Comparison of ENCODE assay signal across 8 mouse cellular contexts in the genomic region with DNA sequence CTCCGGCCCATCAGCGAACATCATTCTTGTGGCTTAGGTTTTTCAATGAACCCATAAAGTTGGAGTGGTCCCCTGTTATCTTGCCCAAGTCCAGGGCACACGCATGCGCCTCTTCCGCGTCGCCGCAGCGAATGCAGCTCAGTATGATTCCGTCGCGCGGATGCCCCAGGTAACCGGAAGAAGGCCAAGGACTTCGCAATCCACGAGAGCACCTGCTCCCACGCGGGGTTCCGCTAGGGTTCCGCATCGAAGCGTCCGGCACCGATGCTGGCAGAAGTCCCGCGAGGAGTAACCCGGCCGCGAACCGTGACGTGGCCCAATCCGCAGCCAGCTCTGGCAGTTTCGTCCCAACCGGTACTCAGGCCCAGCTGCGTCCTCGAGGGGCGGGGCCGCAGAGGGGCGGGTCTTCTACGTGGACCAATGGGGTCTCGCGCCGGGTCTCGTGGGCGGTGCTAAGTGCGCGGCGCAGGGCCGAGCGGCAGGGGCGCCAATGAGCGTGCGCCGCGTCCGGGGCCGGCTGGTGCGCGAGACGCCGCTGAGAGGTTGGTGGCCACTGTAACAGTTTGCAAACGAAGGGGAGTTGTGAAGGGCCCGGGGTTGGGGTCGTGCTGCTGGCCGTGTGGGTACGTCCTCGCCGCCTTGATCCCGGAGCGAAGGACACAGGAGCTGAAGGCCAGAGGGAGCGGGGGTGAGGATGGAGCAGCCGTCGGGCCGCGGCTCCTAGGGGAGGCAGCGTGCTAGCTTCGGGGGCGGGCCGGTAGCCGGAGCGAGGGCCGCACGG. TPM values are rescaled to one million over a fixed set of nuclear protein-coding genes. Genes with fewer than 3 reads are reported as not detected.
DNase-seq lines count a peak whose midpoint lies in the region; ATAC-seq and TF ChIP-seq lines count a peak whose summit lies in the region.

A gene (plus strand): TSS at position 437 of the 781 bp plus-strand sequence.

- peak within 1 kb of the TSS; percentile 87 for H3K27ac ChIP-seq in heart, embryonic 11.5 days (ENCODE audit: low read depth, low read length)
- H3K27ac ChIP-seq in kidney, embryonic 16.5 days (ENCODE audit: low read length): peak within 1 kb of the TSS; percentile 93
- peak within 1 kb of the TSS; percentile 72 for H3K27ac ChIP-seq in liver, adult 2 months (replicated peaks; ENCODE audit: insufficient read depth, low read depth, low read length)

- peaks cover 19% of the 10 kb centered on the region for H3K79me3 ChIP-seq in C2C12 (ENCODE audit: low read depth)

- peak; percentile 62 for TF ChIP-seq POLR2A in brain, embryonic 14.5 days (IDR thresholded peaks at IDR 0.05; ENCODE audit: borderline replicate concordance, extremely low read depth, insufficient read depth, insufficient read length, poor library complexity, severe bottlenecking)
- peak; percentile 77 for TF ChIP-seq POLR2A in liver, adult 2 months (IDR thresholded peaks at IDR 0.05; ENCODE audit: extremely low read depth, insufficient read depth, low read length)
- peak; percentile 76 for TF ChIP-seq POLR2A in myocyte (IDR thresholded peaks at IDR 0.05; ENCODE audit: insufficient read length, low read depth)

- H3K4me3 ChIP-seq in C2C12 (ENCODE audit: insufficient read depth, poor library complexity, severe bottlenecking) (peak within 1 kb of the TSS; percentile 82), myocyte (peak within 1 kb of the TSS; percentile 88)
- H3K4me3 ChIP-seq in erythroblast, embryonic 14.5 days (replicated peaks): peak within 1 kb of the TSS; percentile 79
- peak within 1 kb of the TSS; percentile 89 for H3K4me3 ChIP-seq in heart, embryonic 11.5 days (ENCODE audit: low read depth, low read length)
- H3K4me3 ChIP-seq in kidney, embryonic 16.5 days (ENCODE audit: low read length): peak within 1 kb of the TSS; percentile 87
- H3K4me3 ChIP-seq in liver, adult 2 months (ENCODE audit: insufficient read depth, low read depth, low read length): peak within 1 kb of the TSS; percentile 76

- H3K79me2 ChIP-seq in C2C12 (ENCODE audit: control insufficient read depth, insufficient read depth): peaks cover 25% of the 10 kb centered on the region
- peaks cover 17% of the 10 kb centered on the region; the same call in 1 of the 2 replicates for H3K79me2 ChIP-seq in liver, adult 2 months (ENCODE audit: control insufficient read depth, insufficient read depth, low read length)
- peaks cover 20% of the 10 kb centered on the region for H3K79me2 ChIP-seq in myocyte (ENCODE audit: control insufficient read depth, insufficient read depth)

- DNase-seq in brain, embryonic 14.5 days (ENCODE audit: low read depth): peak; percentile 99
- DNase-seq in liver, adult 2 months (ENCODE audit: extremely low read depth, low read depth, low spot score): peak; percentile 91
- peak; percentile 99 for DNase-seq in splenic B cell, adult 2 months (ENCODE audit: low read depth, low spot score)

- H3ac ChIP-seq in C2C12 (ENCODE audit: control insufficient read depth, insufficient read length, low read depth) (peak within 1 kb of the TSS; percentile 84), myocyte (ENCODE audit: control insufficient read depth, insufficient read length) (peak within 1 kb of the TSS; percentile 65)

- no peak for TF ChIP-seq CTCF in C2C12 (IDR thresholded peaks at IDR 0.05; ENCODE audit: control insufficient read depth, insufficient read depth, insufficient read length)
- peak; percentile 23; the same call in 1 of the 2 replicates for TF ChIP-seq CTCF in brain, embryonic 14.5 days (IDR thresholded peaks at IDR 0.05; ENCODE audit: borderline replicate concordance, extremely low read depth, insufficient read depth, insufficient read length)
- peak; percentile 12; the same call in 1 of the 2 replicates for TF ChIP-seq CTCF in liver, adult 2 months (IDR thresholded peaks at IDR 0.05; ENCODE audit: low read depth, low read length)

- H3K4me1 ChIP-seq in erythroblast, embryonic 14.5 days (ENCODE audit: control insufficient read depth): peaks cover 38% of the 10 kb centered on the region
- H3K4me1 ChIP-seq in heart, embryonic 11.5 days (ENCODE audit: control insufficient read depth, insufficient read depth, low read length): peaks cover 14% of the 10 kb centered on the region
- peaks cover 17% of the 10 kb centered on the region for H3K4me1 ChIP-seq in kidney, embryonic 16.5 days (ENCODE audit: insufficient read depth, low read length)
- peaks cover 21% of the 10 kb centered on the region for H3K4me1 ChIP-seq in liver, adult 2 months (ENCODE audit: control insufficient read depth, insufficient read depth, low read length)

- H3K4me2 ChIP-seq in heart, embryonic 11.5 days: peak within 1 kb of the TSS; percentile 72
- H3K4me2 ChIP-seq in kidney, embryonic 16.5 days (replicated peaks; ENCODE audit: low read depth, low read length): peak within 1 kb of the TSS; percentile 96
- H3K4me2 ChIP-seq in myocyte (ENCODE audit: low read depth): peak within 1 kb of the TSS; percentile 97

- no peaks in the 10 kb centered on the region for H3K27me3 ChIP-seq in C2C12 (ENCODE audit: control insufficient read depth, insufficient read depth, insufficient read length)
- no peaks in the 10 kb centered on the region for H3K27me3 ChIP-seq in erythroblast, embryonic 14.5 days (ENCODE audit: control insufficient read depth)
- no peaks in the 10 kb centered on the region for H3K27me3 ChIP-seq in heart, embryonic 11.5 days (ENCODE audit: control insufficient read depth, insufficient read depth, low read length)
- H3K27me3 ChIP-seq in kidney, embryonic 16.5 days (ENCODE audit: insufficient read depth, low read length): no peaks in the 10 kb centered on the region
- H3K27me3 ChIP-seq in liver, adult 2 months (ENCODE audit: control insufficient read depth, insufficient read depth, low read length): no peaks in the 10 kb centered on the region
- H3K27me3 ChIP-seq in myocyte (ENCODE audit: control insufficient read depth, insufficient read depth, insufficient read length): no peaks in the 10 kb centered on the region
- H3K27me3 ChIP-seq in splenic B cell, adult 2 months (ENCODE audit: control insufficient read depth, insufficient read depth, low read length, poor library complexity, severe bottlenecking): no peaks in the 10 kb centered on the region

- peak within 1 kb of the TSS; percentile 95 for H3K9ac ChIP-seq in heart, embryonic 11.5 days (ENCODE audit: low read depth, low read length)
- peak within 1 kb of the TSS; percentile 90 for H3K9ac ChIP-seq in kidney, embryonic 16.5 days (replicated peaks; ENCODE audit: low read length)
- H3K9ac ChIP-seq in liver, adult 2 months (ENCODE audit: low read depth, low read length): peak within 1 kb of the TSS; percentile 82

- peak; percentile 98 for ATAC-seq in heart, embryonic 11.5 days (replicated peaks; ENCODE audit: insufficient number of reproducible peaks, low FRiP score, low TSS enrichment)
- ATAC-seq in kidney, embryonic 16.5 days (ENCODE audit: low FRiP score, low TSS enrichment): peak; percentile 98

- WGBS in heart, embryonic 11.5 days (ENCODE audit: insufficient replicate concordance): under 1% methylated on average over 83 of the region's 83 CpGs
- WGBS in kidney, embryonic 16.5 days: under 1% methylated on average over 83 of the region's 83 CpGs
- under 1% methylated on average over 83 of the region's 83 CpGs for WGBS in liver, adult 2 months

- H3K36me3 ChIP-seq in C2C12 (ENCODE audit: control insufficient read depth, insufficient read depth) (peaks cover 30% of the 10 kb centered on the region), myocyte (ENCODE audit: control insufficient read depth, insufficient read depth) (peaks cover 9% of the 10 kb centered on the region)
- H3K36me3 ChIP-seq in erythroblast, embryonic 14.5 days (ENCODE audit: control insufficient read depth): peaks cover 40% of the 10 kb centered on the region
- H3K36me3 ChIP-seq in heart, embryonic 11.5 days (ENCODE audit: control insufficient read depth, insufficient read depth, low read length): peaks cover 17% of the 10 kb centered on the region
- peaks cover 33% of the 10 kb centered on the region for H3K36me3 ChIP-seq in kidney, embryonic 16.5 days (ENCODE audit: insufficient read depth, low read length)
- H3K36me3 ChIP-seq in liver, adult 2 months (ENCODE audit: control insufficient read depth, insufficient read depth, low read length): peaks cover 30% of the 10 kb centered on the region; the same call in 1 of the 2 replicates
- H3K36me3 ChIP-seq in splenic B cell, adult 2 months (ENCODE audit: control insufficient read depth, insufficient read depth, low read length, poor library complexity, severe bottlenecking): peaks cover 8% of the 10 kb centered on the region

- no peaks in the 10 kb centered on the region for H3K9me3 ChIP-seq in erythroblast, embryonic 14.5 days (ENCODE audit: control insufficient read depth, low read length)
- no peaks in the 10 kb centered on the region for H3K9me3 ChIP-seq in heart, embryonic 11.5 days (replicated peaks; ENCODE audit: control insufficient read depth, low read length)
- H3K9me3 ChIP-seq in kidney, embryonic 16.5 days (ENCODE audit: low read length): no peaks in the 10 kb centered on the region

TF ChIP-seq in C2C12, 6 proteins besides CTCF, POLR2A, EP300 and RAD21 (continues in another document):
- peak; percentile 86 for TF ChIP-seq MAX (IDR thresholded peaks at IDR 0.05)
- TF ChIP-seq MYOD1 (IDR thresholded peaks at IDR 0.05; ENCODE audit: control insufficient read depth, insufficient read length, low read depth): peak; percentile 16
- no peak for TF ChIP-seq FOSL1 (IDR thresholded peaks at IDR 0.05; ENCODE audit: insufficient read depth, low read length, poor library complexity, severe bottlenecking)
- TF ChIP-seq CEBPB (IDR thresholded peaks at IDR 0.05; ENCODE audit: low read depth): no peak
- no peak for TF ChIP-seq MYOG (IDR thresholded peaks at IDR 0.05; ENCODE audit: control insufficient read depth, extremely low read depth, insufficient read length)

TF ChIP-seq in myocyte, 11 proteins besides CTCF, POLR2A, EP300 and RAD21 (continues in another document):
- TF ChIP-seq MYOG (IDR thresholded peaks at IDR 0.05; ENCODE audit: control insufficient read depth in 1 of 3, insufficient read depth in 1 of 3, insufficient read length in 2 of 3, low read depth in 2 of 3) (peak in 2 of 3 experiments; percentile 6 to 61), TCF3 (IDR thresholded peaks at IDR 0.05; ENCODE audit: insufficient read length, low read depth) (no peak), E2F4 (IDR thresholded peaks at IDR 0.05; ENCODE audit: insufficient read depth) (no peak), MAX (IDR thresholded peaks at IDR 0.05; ENCODE audit: low read depth) (no peak), TCF12 (IDR thresholded peaks at IDR 0.05; ENCODE audit: insufficient read depth, poor library complexity, severe bottlenecking) (no peak)

RNA-seq across cellular contexts. Expression of the gene that starts here (rescaled TPM):
- polyA plus RNA-seq in C2C12 (2012; fragmentation: generic; extraction: Trizol): 68.3 TPM
- 50.3 and 57.4 TPM in 2 replicates for polyA plus RNA-seq in brain, embryonic 14.5 days (2012; rRNA removed)
- polyA plus RNA-seq in erythroblast, embryonic 14.5 days (2012): 0.69 and 0.80 TPM in 2 replicates
- 18.2 and 19.4 TPM in 2 replicates for polyA plus RNA-seq in heart, embryonic 11.5 days (2014; fragmentation: Nextera tagmentation; extraction: Ambion mirVana)
- 48.0 and 51.2 TPM in 2 replicates for polyA plus RNA-seq in kidney, embryonic 16.5 days (2015; fragmentation: Nextera tagmentation; extraction: Ambion mirVana)
- total RNA-seq in liver, adult 2 months (2014; rRNA removed): 87.8 and 131 TPM in 2 replicates
- polyA plus RNA-seq in liver, adult 2 months (2012; rRNA removed): 75.0 and 111 TPM in 2 replicates
- polyA plus RNA-seq in myocyte (2012; fragmentation: generic; extraction: Trizol): 45.9 TPM

Comparison
In these comparisons a context has a peak if more than half of its experiments do, and no peak if none do; other contexts are left out.
1. Peak in every context shown above with its lines: DNase-seq, ATAC-seq, H3K4me3 ChIP-seq and H3K27ac ChIP-seq.
2. RNA of the gene that starts here (polyA plus RNA-seq): 75.0 to 111 TPM in liver, adult 2 months, 68.3 TPM in C2C12 (single experiment), 50.3 to 57.4 TPM in brain, embryonic 14.5 days, 48.0 to 51.2 TPM in kidney, embryonic 16.5 days, 45.9 TPM in myocyte (single experiment) and 18.2 to 19.4 TPM in heart, embryonic 11.5 days; 0.69 to 0.80 TPM in erythroblast, embryonic 14.5 days; every median in the first group is over 10 times any median in the second.